Mouse (Mus musculus) liver, adult 2 months (tissue): ENCODE data around the gene Nxf1.

ENCODE experiments used
- CTCF ChIP-seq: fragments of 200-500 bp; IDR thresholded peaks from 2 replicates; pipeline ENCODE4 v1.5.1; 2011; ENCODE audit warnings: low read depth, low read length, control low read depth
- POLR2A ChIP-seq: fragments of 200-500 bp; IDR thresholded peaks from 2 replicates; pipeline ENCODE4 v1.6.1; 2011; ENCODE audit warnings: low read length, control low read depth; ENCODE audit not compliant: insufficient read depth; ENCODE audit errors: extremely low read depth

GRCm38 (mm10) chr19:8722559-8722906 lies 34.3 kb upstream of the Nxf1 start:
- TF ChIP-seq CTCF (no peak), POLR2A (no peak)
